Mouse (Mus musculus) embryonic facial prominence, embryonic 12.5 days (tissue): ENCODE results near the gene Shisa3. TPM values are rescaled to one million over a fixed set of nuclear protein-coding genes. Genes with fewer than 3 reads are reported as not detected.

Experiments
- ATAC-seq: fragments of 200-750 bp; cut with Nextera tagmentation; 2 replicates; pipeline ENCODE4 v1.8.0; 2017; ENCODE audit not compliant: insufficient number of reproducible peaks, insufficient read depth, low FRiP score, low TSS enrichment
- H3K27ac ChIP-seq: fragments of 300-500 bp; sonication (generic); 2 replicates; pipeline ENCODE4 v1.5.1; 2016; ENCODE audit warnings: mild to moderate bottlenecking
- H3K27me3 ChIP-seq: fragments of 300-500 bp; sonication (generic); 2 replicates; pipeline ENCODE4 v1.6.1; 2016; ENCODE audit warnings: mild to moderate bottlenecking, moderate library complexity
- H3K36me3 ChIP-seq: fragments of 300-500 bp; sonication (generic); 2 replicates; pipeline ENCODE4 v1.6.1; 2016; ENCODE audit warnings: mild to moderate bottlenecking
- H3K4me1 ChIP-seq: fragments of 300-500 bp; sonication (generic); 2 replicates; pipeline ENCODE4 v1.6.1; 2016
- H3K4me2 ChIP-seq: fragments of 300-500 bp; sonication (generic); replicated peaks from 2 replicates; pipeline ENCODE4 v1.6.1; 2016; ENCODE audit warnings: mild to moderate bottlenecking, moderate library complexity
- H3K4me3 ChIP-seq: fragments of 300-500 bp; sonication (generic); 2 replicates; pipeline ENCODE4 v1.5.1; 2016; ENCODE audit warnings: mild to moderate bottlenecking
- H3K9ac ChIP-seq: fragments of 300-500 bp; sonication (generic); 2 replicates; pipeline ENCODE4 v1.6.1; 2016; ENCODE audit warnings: mild to moderate bottlenecking, moderate library complexity
- H3K9me3 ChIP-seq: fragments of 300-500 bp; sonication (generic); 2 replicates; pipeline ENCODE4 v1.6.1; 2016; ENCODE audit warnings: mild to moderate bottlenecking, moderate library complexity
- WGBS: fragments of 180-500 bp; shearing (Covaris S2); methylation state at CpG from one replicate; pipeline ENCODE4 v1.1.7; 2016; 5-methylcytosine and 5-hydroxymethylcytosine counted together
- polyA plus RNA-seq: library from polyadenylated mRNA; unstranded; fragments of >200 nt; fragmentation: Nextera tagmentation; extraction: Ambion mirVana; gene quantifications from 2 replicates; pipeline ENCODE4 v1.2.1, GENCODE M21; 2016

Gene Shisa3
- polyA plus RNA-seq, 1 experiment from 2014 or later, result 11.0 TPM

- Histone ChIP-seq H3K9me3 (no peaks in the 10 kb centered on the region), H3K27ac (no peak overlapping the region), H3K4me3 (peak overlapping the region; percentile 51), H3K27me3 (peaks cover 55% of the 10 kb centered on the region), H3K4me2 (peak overlapping the region; percentile 90), H3K9ac (peak overlapping the region; percentile 54; the same call in 1 of the 2 replicates), H3K4me1 (peaks cover 18% of the 10 kb centered on the region; the same call in 1 of the 2 replicates), H3K36me3 (no peaks in the 10 kb centered on the region)
- WGBS, result 2% methylated on average over 66 of the region's 66 CpGs
- ATAC-seq, result peak; percentile 37; the same call in 1 of the 2 replicates
Observed at GRCm38 (mm10) chr5:67606916-67607803, 522 bp upstream of the Shisa3 start.

- Histone ChIP-seq H3K9ac (peak overlapping the region; percentile 54), H3K27me3 (peaks cover 59% of the 10 kb centered on the region), H3K4me1 (peaks cover 18% of the 10 kb centered on the region; the same call in 1 of the 2 replicates), H3K27ac (peak overlapping the region; percentile 47; the same call in 1 of the 2 replicates), H3K9me3 (no peaks in the 10 kb centered on the region), H3K4me3 (peak overlapping the region; percentile 51), H3K4me2 (peak overlapping the region; percentile 90), H3K36me3 (no peaks in the 10 kb centered on the region)
- WGBS, result 2% methylated on average over 31 of the region's 31 CpGs
- ATAC-seq, result no peak
Observed at GRCm38 (mm10) chr5:67608674-67609519, 1.2 kb downstream of the Shisa3 start.

GRCm38 (mm10) chr5:67609520-67609837, 1.8 kb downstream of the Shisa3 start:
- Histone ChIP-seq H3K4me1 (peaks cover 18% of the 10 kb centered on the region; the same call in 1 of the 2 replicates), H3K27me3 (peaks cover 59% of the 10 kb centered on the region), H3K9ac (no peak overlapping the region), H3K4me2 (peak overlapping the region; percentile 28), H3K9me3 (no peaks in the 10 kb centered on the region), H3K27ac (no peak overlapping the region), H3K4me3 (0 out of 2 replicates have a peak overlapping the region, but pooled peaks have one; percentile 51), H3K36me3 (no peaks in the 10 kb centered on the region)
- ATAC-seq, result no peak
- 19% methylated on average over 2 of the region's 2 CpGs for WGBS

GRCm38 (mm10) chr5:67621230-67621629, 13.5 kb downstream of the Shisa3 start:
- Histone ChIP-seq H3K36me3 (no peaks in the 10 kb centered on the region), H3K4me1 (no peaks in the 10 kb centered on the region), H3K4me3 (no peak overlapping the region), H3K4me2 (no peak overlapping the region), H3K27me3 (no peaks in the 10 kb centered on the region), H3K27ac (no peak overlapping the region), H3K9ac (no peak overlapping the region), H3K9me3 (no peaks in the 10 kb centered on the region)
- WGBS, result 91% methylated on average over 12 of the region's 12 CpGs
- no peak for ATAC-seq

GRCm38 (mm10) chr5:67628180-67628940, 20.7 kb downstream of the Shisa3 start:
- no peaks in the 10 kb centered on the region for H3K36me3 ChIP-seq
- no peaks in the 10 kb centered on the region for H3K9me3 ChIP-seq
- H3K4me1 ChIP-seq, result peaks cover 4% of the 10 kb centered on the region
- 77% methylated on average over 9 of the region's 9 CpGs for WGBS
- no peak overlapping the region for H3K27ac ChIP-seq
- no peaks in the 10 kb centered on the region for H3K27me3 ChIP-seq
- no peak overlapping the region for H3K4me2 ChIP-seq
- no peak overlapping the region for H3K4me3 ChIP-seq
- ATAC-seq, result no peak
- H3K9ac ChIP-seq, result no peak overlapping the region

GRCm38 (mm10) chr5:67629440-67629839, 21.8 kb downstream of the Shisa3 start:
- WGBS, result 80% methylated on average over 7 of the region's 7 CpGs
- no peaks in the 10 kb centered on the region for H3K27me3 ChIP-seq
- H3K4me1 ChIP-seq, result peaks cover 14% of the 10 kb centered on the region
- H3K9ac ChIP-seq, result no peak overlapping the region
- no peaks in the 10 kb centered on the region for H3K9me3 ChIP-seq
- no peak overlapping the region for H3K4me3 ChIP-seq
- ATAC-seq, result no peak
- no peak overlapping the region for H3K4me2 ChIP-seq
- no peaks in the 10 kb centered on the region for H3K36me3 ChIP-seq
- H3K27ac ChIP-seq, result no peak overlapping the region

GRCm38 (mm10) chr5:67629861-67630260, 22.2 kb downstream of the Shisa3 start:
- ATAC-seq, result no peak
- WGBS, result 87% methylated on average over 6 of the region's 6 CpGs
- H3K27me3 ChIP-seq, result no peaks in the 10 kb centered on the region

GRCm38 (mm10) chr5:67631261-67631660, 23.6 kb downstream of the Shisa3 start:
- Histone ChIP-seq H3K4me3 (no peak overlapping the region), H3K9ac (no peak overlapping the region), H3K4me2 (no peak overlapping the region), H3K36me3 (no peaks in the 10 kb centered on the region), H3K4me1 (peaks cover 15% of the 10 kb centered on the region), H3K27me3 (no peaks in the 10 kb centered on the region), H3K27ac (no peak overlapping the region), H3K9me3 (no peaks in the 10 kb centered on the region)
- WGBS, result 93% methylated on average over 12 of the region's 12 CpGs
- no peak for ATAC-seq

More at GRCm38 (mm10) chr5:67629861-67630260, 22.2 kb downstream of the Shisa3 start:
- Histone ChIP-seq H3K4me3 (no peak overlapping the region), H3K9ac (no peak overlapping the region), H3K4me1 (peaks cover 15% of the 10 kb centered on the region), H3K36me3 (no peaks in the 10 kb centered on the region), H3K27ac (no peak overlapping the region), H3K4me2 (no peak overlapping the region), H3K9me3 (no peaks in the 10 kb centered on the region)

GRCm38 (mm10) chr5:67633138-67633782, 25.6 kb downstream of the Shisa3 start:
- no peak for ATAC-seq
- 18% methylated on average over 7 of the region's 7 CpGs for WGBS

GRCm38 (mm10) chr5:67633831-67634268, 26.2 kb downstream of the Shisa3 start:
- H3K4me3 ChIP-seq, result no peak overlapping the region
- no peaks in the 10 kb centered on the region for H3K36me3 ChIP-seq
- H3K9ac ChIP-seq, result no peak overlapping the region
- 0 out of 2 replicates have a peak overlapping the region, but pooled peaks have one; percentile 23 for H3K4me2 ChIP-seq
- H3K27me3 ChIP-seq, result no peaks in the 10 kb centered on the region
- no peak overlapping the region for H3K27ac ChIP-seq
- ATAC-seq, result no peak
- no peaks in the 10 kb centered on the region for H3K9me3 ChIP-seq
- WGBS, result 13% methylated on average over 10 of the region's 10 CpGs
- H3K4me1 ChIP-seq, result peaks cover 23% of the 10 kb centered on the region

More at GRCm38 (mm10) chr5:67633138-67633782, 25.6 kb downstream of the Shisa3 start:
- no peaks in the 10 kb centered on the region for H3K27me3 ChIP-seq
- no peak overlapping the region for H3K27ac ChIP-seq
- 0 out of 2 replicates have a peak overlapping the region, but pooled peaks have one; percentile 23 for H3K4me2 ChIP-seq
- H3K4me1 ChIP-seq, result peaks cover 19% of the 10 kb centered on the region
- no peaks in the 10 kb centered on the region for H3K36me3 ChIP-seq
- H3K9ac ChIP-seq, result no peak overlapping the region
- H3K4me3 ChIP-seq, result no peak overlapping the region
- no peaks in the 10 kb centered on the region for H3K9me3 ChIP-seq
